Mouse (Mus musculus): Measurements from ENCODE around the gene Prap1. TPM values are rescaled to one million over a fixed set of nuclear protein-coding genes. Genes with fewer than 3 reads are reported as not detected.
A peak's percentile ranks its signal among the peaks of the same experiment; 100 is the strongest.

The Prap1 gene
- polyA plus RNA-seq, 1 experiment = not detected

GRCm38 (mm10) chr7:140059601-140060000 lies 33.6 kb upstream of the Prap1 start:
- Histone ChIP-seq H3K4me2 (ENCODE audit: low read depth) (no peak overlapping the region), H3K27me3 (ENCODE audit: control insufficient read depth, insufficient read depth, insufficient read length) (peaks cover 24% of the 10 kb centered on the region), H3ac (ENCODE audit: control insufficient read depth, insufficient read length) (no peak overlapping the region), H3K36me3 (ENCODE audit: control insufficient read depth, insufficient read depth) (no peaks in the 10 kb centered on the region), H3K79me2 (ENCODE audit: control insufficient read depth, insufficient read depth) (no peaks in the 10 kb centered on the region), H3K4me3 (no peak overlapping the region)
- TF ChIP-seq POLR2A (IDR thresholded peaks at IDR 0.05; ENCODE audit: insufficient read length, low read depth) (no peak), POLR2AphosphoS2 (IDR thresholded peaks at IDR 0.05; ENCODE audit: insufficient read length, low read depth) (no peak), MAX (IDR thresholded peaks at IDR 0.05; ENCODE audit: low read depth) (no peak), CEBPB (IDR thresholded peaks at IDR 0.05; ENCODE audit: insufficient read depth, poor library complexity, severe bottlenecking) (no peak), MYOG (IDR thresholded peaks at IDR 0.05; ENCODE audit: control insufficient read depth in 1 of 3, insufficient read depth in 1 of 3, insufficient read length in 2 of 3, low read depth in 2 of 3) (no peak), TCF12 (IDR thresholded peaks at IDR 0.05; ENCODE audit: insufficient read depth, poor library complexity, severe bottlenecking) (no peak), E2F4 (IDR thresholded peaks at IDR 0.05; ENCODE audit: insufficient read depth) (no peak), REST (IDR thresholded peaks at IDR 0.05; ENCODE audit: insufficient read depth, insufficient read length) (no peak), USF1 (IDR thresholded peaks at IDR 0.05; ENCODE audit: low read depth) (no peak), MYOD1 (IDR thresholded peaks at IDR 0.05; ENCODE audit: control insufficient read depth in 1 of 3, insufficient read length in 2 of 3, low read depth in 2 of 3) (no peak), SRF (IDR thresholded peaks at IDR 0.05; ENCODE audit: control insufficient read depth, insufficient read length, low read depth) (no peak), TCF3 (IDR thresholded peaks at IDR 0.05; ENCODE audit: insufficient read length, low read depth) (no peak)

DNA sequence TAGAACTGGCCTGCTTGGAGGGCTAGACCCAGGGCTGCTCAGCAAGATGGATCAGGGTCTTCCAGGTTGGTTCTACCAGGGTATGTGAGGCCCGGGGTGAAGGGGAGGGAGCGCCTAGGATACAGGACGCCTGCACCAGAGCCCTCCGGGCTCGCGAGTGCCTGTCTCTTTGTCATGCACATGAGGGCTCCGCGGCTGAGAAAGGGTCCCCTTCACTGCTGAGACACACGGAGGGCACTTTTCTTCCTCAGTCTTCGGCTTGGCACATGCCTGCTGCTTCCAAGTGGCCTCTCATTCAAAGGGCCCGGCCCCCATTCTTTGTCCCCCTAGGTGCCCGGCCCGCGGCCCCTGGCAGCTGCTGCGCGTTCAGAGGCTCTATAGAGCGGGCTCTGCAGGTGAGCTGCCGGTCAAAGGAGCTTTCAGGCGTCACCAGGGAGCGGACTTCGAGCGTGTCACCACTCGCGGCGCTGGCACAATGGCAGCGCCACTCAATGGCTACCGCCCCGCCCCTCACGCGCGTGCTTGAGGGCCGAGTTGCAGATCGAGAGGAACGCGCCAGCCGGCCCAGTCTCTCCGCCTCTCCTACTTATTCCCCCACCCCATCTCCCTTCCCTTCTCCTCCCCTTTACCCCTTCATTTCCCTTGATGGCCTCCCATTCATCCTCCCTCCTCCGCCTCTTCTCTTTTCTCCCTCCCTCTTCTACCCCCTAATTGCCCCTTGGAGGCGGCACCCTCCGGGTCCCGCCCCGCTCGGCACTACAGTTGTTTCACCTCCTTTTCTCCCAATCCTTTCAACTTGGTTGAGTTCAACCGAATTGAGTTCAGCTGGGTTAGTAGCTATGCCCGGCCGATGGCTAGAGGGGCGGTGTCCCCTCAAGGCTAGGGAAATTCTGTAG lies 32.0 kb upstream of the Prap1 start:
- peaks cover 34% of the 10 kb centered on the region for H3K27me3 ChIP-seq (ENCODE audit: control insufficient read depth, insufficient read depth, insufficient read length)
- no peaks in the 10 kb centered on the region for H3K79me2 ChIP-seq (ENCODE audit: control insufficient read depth, insufficient read depth)
- no peak overlapping the region for H3ac ChIP-seq (ENCODE audit: control insufficient read depth, insufficient read length)
- H3K4me2 ChIP-seq (ENCODE audit: low read depth) = peak overlapping the region; percentile 30
- TF ChIP-seq POLR2AphosphoS2 (IDR thresholded peaks at IDR 0.05; ENCODE audit: insufficient read length, low read depth) (no peak), TCF3 (IDR thresholded peaks at IDR 0.05; ENCODE audit: insufficient read length, low read depth) (no peak), E2F4 (IDR thresholded peaks at IDR 0.05; ENCODE audit: insufficient read depth) (no peak), MAX (IDR thresholded peaks at IDR 0.05; ENCODE audit: low read depth) (no peak)
- H3K4me3 ChIP-seq = no peak overlapping the region
- H3K36me3 ChIP-seq (ENCODE audit: control insufficient read depth, insufficient read depth) = no peaks in the 10 kb centered on the region

DNA sequence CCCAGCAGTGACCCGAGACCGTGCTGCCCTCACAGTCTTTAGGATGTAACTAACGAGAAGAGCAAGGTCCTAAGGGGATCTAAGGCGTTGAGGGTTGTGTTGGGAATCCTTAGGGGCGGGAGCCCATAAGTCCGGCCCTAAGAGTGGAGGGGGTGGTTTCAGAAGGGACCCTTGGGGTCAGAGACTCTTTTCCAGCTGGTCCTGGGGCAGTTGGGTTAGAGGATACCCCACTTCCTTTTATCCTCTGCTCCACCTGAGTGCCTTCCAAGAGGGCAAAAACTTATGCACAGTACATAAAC lies 31.4 kb upstream of the Prap1 start:
- Histone ChIP-seq H3K36me3 (ENCODE audit: control insufficient read depth, insufficient read depth) (no peaks in the 10 kb centered on the region), H3K4me2 (ENCODE audit: low read depth) (no peak overlapping the region), H3ac (ENCODE audit: control insufficient read depth, insufficient read length) (no peak overlapping the region), H3K79me2 (ENCODE audit: control insufficient read depth, insufficient read depth) (no peaks in the 10 kb centered on the region), H3K27me3 (ENCODE audit: control insufficient read depth, insufficient read depth, insufficient read length) (peaks cover 34% of the 10 kb centered on the region), H3K4me3 (no peak overlapping the region)
- no peak for TF ChIP-seq POLR2AphosphoS2 (IDR thresholded peaks at IDR 0.05; ENCODE audit: insufficient read length, low read depth)

DNA sequence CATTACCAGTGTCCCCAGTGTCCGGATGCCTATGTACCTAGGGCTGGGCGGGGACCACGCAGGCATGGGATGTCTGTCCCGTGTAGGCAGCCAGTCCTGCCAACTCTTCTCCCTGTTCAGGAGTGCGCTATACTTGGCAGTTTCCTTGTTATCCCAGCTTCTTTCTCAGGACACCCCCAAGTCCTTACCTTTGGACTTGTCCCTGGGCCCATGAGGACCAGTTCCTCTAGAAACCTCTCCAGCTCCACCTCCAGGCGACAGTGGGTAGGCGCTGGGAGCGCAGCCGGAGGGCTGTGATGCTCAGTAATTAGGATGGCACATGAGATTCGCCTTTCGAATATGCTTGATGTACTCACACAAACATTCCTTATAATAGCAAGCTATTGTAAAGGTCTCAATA lies 30.9 kb upstream of the Prap1 start:
- TF ChIP-seq POLR2A (IDR thresholded peaks at IDR 0.05; ENCODE audit: insufficient read length, low read depth) = no peak
- TF ChIP-seq REST (IDR thresholded peaks at IDR 0.05; ENCODE audit: insufficient read depth, insufficient read length) = no peak
- no peak for TF ChIP-seq CEBPB (IDR thresholded peaks at IDR 0.05; ENCODE audit: insufficient read depth, poor library complexity, severe bottlenecking)
- TF ChIP-seq TCF3 (IDR thresholded peaks at IDR 0.05; ENCODE audit: insufficient read length, low read depth) = no peak
- no peak for TF ChIP-seq MYOG (IDR thresholded peaks at IDR 0.05; ENCODE audit: control insufficient read depth in 1 of 3, insufficient read depth in 1 of 3, insufficient read length in 2 of 3, low read depth in 2 of 3)
- no peak for TF ChIP-seq POLR2AphosphoS2 (IDR thresholded peaks at IDR 0.05; ENCODE audit: insufficient read length, low read depth)
- TF ChIP-seq USF1 (IDR thresholded peaks at IDR 0.05; ENCODE audit: low read depth) = no peak
- TF ChIP-seq TCF12 (IDR thresholded peaks at IDR 0.05; ENCODE audit: insufficient read depth, poor library complexity, severe bottlenecking) = no peak
- no peak for TF ChIP-seq MAX (IDR thresholded peaks at IDR 0.05; ENCODE audit: low read depth)
- no peak for TF ChIP-seq SRF (IDR thresholded peaks at IDR 0.05; ENCODE audit: control insufficient read depth, insufficient read length, low read depth)
- H3ac ChIP-seq (ENCODE audit: control insufficient read depth, insufficient read length) = no peak overlapping the region
- peaks cover 34% of the 10 kb centered on the region for H3K27me3 ChIP-seq (ENCODE audit: control insufficient read depth, insufficient read depth, insufficient read length)
- no peak overlapping the region for H3K4me2 ChIP-seq (ENCODE audit: low read depth)
- no peaks in the 10 kb centered on the region for H3K36me3 ChIP-seq (ENCODE audit: control insufficient read depth, insufficient read depth)
- H3K4me3 ChIP-seq = no peak overlapping the region
- H3K79me2 ChIP-seq (ENCODE audit: control insufficient read depth, insufficient read depth) = no peaks in the 10 kb centered on the region

GRCm38 (mm10) chr7:140063092-140063491 lies 30.1 kb upstream of the Prap1 start:
- no peak overlapping the region for H3K4me2 ChIP-seq (ENCODE audit: low read depth)
- H3K27me3 ChIP-seq (ENCODE audit: control insufficient read depth, insufficient read depth, insufficient read length) = peaks cover 40% of the 10 kb centered on the region
- H3K79me2 ChIP-seq (ENCODE audit: control insufficient read depth, insufficient read depth) = no peaks in the 10 kb centered on the region
- no peaks in the 10 kb centered on the region for H3K36me3 ChIP-seq (ENCODE audit: control insufficient read depth, insufficient read depth)
- no peak for TF ChIP-seq MYOG (IDR thresholded peaks at IDR 0.05; ENCODE audit: control insufficient read depth in 1 of 3, insufficient read depth in 1 of 3, insufficient read length in 2 of 3, low read depth in 2 of 3)
- no peak for TF ChIP-seq CEBPB (IDR thresholded peaks at IDR 0.05; ENCODE audit: insufficient read depth, poor library complexity, severe bottlenecking)
- no peak for TF ChIP-seq MYOD1 (IDR thresholded peaks at IDR 0.05; ENCODE audit: control insufficient read depth in 1 of 3, insufficient read length in 2 of 3, low read depth in 2 of 3)
- no peak overlapping the region for H3K4me3 ChIP-seq
- H3ac ChIP-seq (ENCODE audit: control insufficient read depth, insufficient read length) = no peak overlapping the region

Measured in myocyte (in vitro differentiated cells).